Mouse (Mus musculus): ENCODE measurements around the gene Ccm2l.

GRCm38 (mm10) chr2:153060216-153060615 lies 5.5 kb upstream of the Ccm2l start:
- TF ChIP-seq GATA1 (IDR thresholded peaks at IDR 0.05; ENCODE audit: borderline replicate concordance, low read length) (no peak), FLI1 (IDR thresholded peaks at IDR 0.05; ENCODE audit: low read length) (no peak)
